Comparison of ENCODE assay signal across 8 mouse cellular contexts in genomic region chr16:90385688-90386513, GRCm38 (mm10). TPM values are rescaled to one million over a fixed set of nuclear protein-coding genes. Genes with fewer than 3 reads are reported as not detected.
A peak's percentile ranks its signal among the peaks of the same experiment; 100 is the strongest.
DNase-seq lines count a peak whose midpoint lies in the region; ATAC-seq and TF ChIP-seq lines count a peak whose summit lies in the region.

Hunk (plus strand) TSS chr16:90386013.

- peak; percentile 1; the same call in 1 of the 2 replicates for TF ChIP-seq CTCF in forebrain, postnatal 0 days (IDR thresholded peaks at IDR 0.05; ENCODE audit: low read depth)
- TF ChIP-seq CTCF in lung, postnatal 0 days (IDR thresholded peaks at IDR 0.05), result peak; percentile 20; the same call in 1 of the 2 replicates

- peak within 1 kb of the TSS; percentile 90 for H3K9ac ChIP-seq in forebrain, postnatal 0 days
- H3K9ac ChIP-seq in lung, postnatal 0 days (replicated peaks; ENCODE audit: low read depth), result peak within 1 kb of the TSS; percentile 66

- TF ChIP-seq EP300 in lung, postnatal 0 days (IDR thresholded peaks at IDR 0.05), result no peak

- peaks cover 18% of the 10 kb centered on the region; the same call in 1 of the 2 replicates for H3K4me1 ChIP-seq in forebrain, postnatal 0 days (ENCODE audit: insufficient read depth)
- H3K4me1 ChIP-seq in lung, postnatal 0 days (ENCODE audit: insufficient read depth, low read depth, low read length), result peaks cover 8% of the 10 kb centered on the region; the same call in 1 of the 2 replicates

- peak; percentile 81 for ATAC-seq in forebrain, postnatal 0 days
- ATAC-seq in hematopoietic stem cell, adult 5-6 weeks (replicated peaks in 1 of 2; ENCODE audit: insufficient read depth in 1 of 2, low FRiP score in 2 of 2, low TSS enrichment in 1 of 2, low read depth in 1 of 2, poor library complexity in 2 of 2, severe bottlenecking in 2 of 2), result peak; percentile 15 to 18; a peak in 2 of 4 replicates
- peak; percentile 82 for ATAC-seq in lung, postnatal 0 days
- ATAC-seq in erythroid progenitor cell, adult 5-6 weeks (replicated peaks; ENCODE audit: low FRiP score, poor library complexity, severe bottlenecking), result no peak

- H3K27ac ChIP-seq in forebrain, postnatal 0 days (ENCODE audit: low read depth, low read length), result peak within 1 kb of the TSS; percentile 96
- peak within 1 kb of the TSS; percentile 87 for H3K27ac ChIP-seq in lung, postnatal 0 days (ENCODE audit: low read length)

- H3K9me3 ChIP-seq in forebrain, postnatal 0 days (ENCODE audit: low read length), result no peaks in the 10 kb centered on the region
- H3K9me3 ChIP-seq in lung, postnatal 0 days (ENCODE audit: low read length), result no peaks in the 10 kb centered on the region

- no peaks in the 10 kb centered on the region for H3K27me3 ChIP-seq in forebrain, postnatal 0 days (ENCODE audit: insufficient read depth, low read length)
- no peaks in the 10 kb centered on the region for H3K27me3 ChIP-seq in lung, postnatal 0 days (replicated peaks; ENCODE audit: insufficient read depth, low read length)

- peak within 1 kb of the TSS; percentile 88 for H3K4me2 ChIP-seq in forebrain, postnatal 0 days (ENCODE audit: low read depth)
- peak within 1 kb of the TSS; percentile 95 for H3K4me2 ChIP-seq in lung, postnatal 0 days (replicated peaks; ENCODE audit: low read depth, low read length)

- peak within 1 kb of the TSS; percentile 92 for H3K4me3 ChIP-seq in forebrain, postnatal 0 days (ENCODE audit: low read depth, low read length)
- H3K4me3 ChIP-seq in lung, postnatal 0 days (ENCODE audit: low read depth, low read length), result peak within 1 kb of the TSS; percentile 79

- no peaks in the 10 kb centered on the region for H3K36me3 ChIP-seq in forebrain, postnatal 0 days (ENCODE audit: insufficient read depth)
- no peaks in the 10 kb centered on the region for H3K36me3 ChIP-seq in lung, postnatal 0 days (ENCODE audit: insufficient read depth, low read length)

- DNase-seq in ES-CJ7 (ENCODE audit: low read depth, low spot score), result peak; percentile 82
- DNase-seq in cerebellum, adult 11-12 months, result peak; percentile 16
- DNase-seq in forebrain, postnatal 0 days, result peak; percentile 85
- peak; percentile 45 for DNase-seq in layer of hippocampus, adult 9-11 months
- DNase-seq in lung, postnatal 0 days (ENCODE audit: low spot score), result peak; percentile 85
- DNase-seq in right cerebral cortex, adult 2 months (ENCODE audit: low spot score in 2 of 2), result peak; percentile 67 to 68

- under 1% methylated on average over 91 of the region's 101 CpGs for WGBS in forebrain, postnatal 0 days
- 1% methylated on average over 78 of the region's 101 CpGs for WGBS in lung, postnatal 0 days

RNA-seq across cellular contexts. Expression of gene Hunk, which starts in this region (rescaled TPM):
- 12.9 and 20.6 TPM in 2 replicates for total RNA-seq in forebrain, postnatal 0 days (2014; rRNA removed)
- 4.2 and 5.2 TPM in 2 replicates for polyA plus RNA-seq in forebrain, postnatal 0 days (2015; fragmentation: Nextera tagmentation; extraction: Ambion mirVana)
- not detected in 2 replicates for total RNA-seq in hematopoietic stem cell, adult 5-6 weeks (2017)
- polyA plus RNA-seq in lung, postnatal 0 days (2015; fragmentation: Nextera tagmentation; extraction: Ambion mirVana), result 6.4 and 7.4 TPM in 2 replicates
- total RNA-seq in erythroid progenitor cell, adult 5-6 weeks (2015; ENCODE audit: low replicate concordance), result not detected in 2 replicates
- not detected in 2 replicates for total RNA-seq in erythroid progenitor cell, adult 5-6 weeks (2017; ENCODE audit: low replicate concordance)

Comparison
In these comparisons a context has a peak if more than half of its experiments do, and no peak if none do; other contexts are left out.
1. RNA of gene Hunk (total RNA-seq): 12.9 to 20.6 TPM in forebrain, postnatal 0 days; not detected in hematopoietic stem cell, adult 5-6 weeks and not detected in erythroid progenitor cell, adult 5-6 weeks; every median in the first group is over 10 times any median in the second.
2. Peak in ATAC-seq in hematopoietic stem cell, adult 5-6 weeks; RNA of the gene not detected or under 1 TPM.
3. DNase-seq: peak in every context shown above with its lines; median percentile 85 in forebrain, postnatal 0 days; 85 in lung, postnatal 0 days; 82 in ES-CJ7; 68 in right cerebral cortex, adult 2 months; 45 in layer of hippocampus, adult 9-11 months; 16 in cerebellum, adult 11-12 months.